Mouse (Mus musculus) hindbrain, embryonic 12.5 days (tissue): ENCODE measurements around the gene Kdm2b. TPM values are rescaled to one million over a fixed set of nuclear protein-coding genes. Genes with fewer than 3 reads are reported as not detected.

Source experiments
- ATAC-seq: fragments of 200-750 bp; cut with Nextera tagmentation; 2 replicates; pipeline ENCODE4 v1.8.0; 2017; ENCODE audit warnings: moderate TSS enrichment; ENCODE audit not compliant: low FRiP score
- H3K27ac ChIP-seq: fragments of 300-500 bp; sonication (generic); 2 replicates; pipeline ENCODE4 v1.5.1; 2016; ENCODE audit warnings: mild to moderate bottlenecking
- H3K27me3 ChIP-seq: fragments of 300-500 bp; sonication (generic); 2 replicates; pipeline ENCODE4 v1.6.1; 2016; ENCODE audit warnings: mild to moderate bottlenecking
- H3K36me3 ChIP-seq: fragments of 300-500 bp; sonication (generic); 2 replicates; pipeline ENCODE4 v1.6.1; 2016; ENCODE audit warnings: mild to moderate bottlenecking
- H3K4me1 ChIP-seq: fragments of 300-500 bp; sonication (generic); 2 replicates; pipeline ENCODE4 v1.6.1; 2016
- H3K4me2 ChIP-seq: fragments of 300-500 bp; sonication (generic); replicated peaks from 2 replicates; pipeline ENCODE4 v1.6.1; 2016; ENCODE audit warnings: mild to moderate bottlenecking
- H3K4me3 ChIP-seq: fragments of 300-500 bp; sonication (generic); 2 replicates; pipeline ENCODE4 v1.5.1; 2016; ENCODE audit warnings: mild to moderate bottlenecking
- H3K9ac ChIP-seq: fragments of 300-500 bp; sonication (generic); 2 replicates; pipeline ENCODE4 v1.6.1; 2016; ENCODE audit warnings: mild to moderate bottlenecking, moderate library complexity
- H3K9me3 ChIP-seq: fragments of 300-500 bp; sonication (generic); replicated peaks from 2 replicates; pipeline ENCODE4 v1.6.1; 2016; ENCODE audit warnings: mild to moderate bottlenecking
- WGBS: fragments of 180-500 bp; shearing (Covaris S2); methylation state at CpG from one replicate; pipeline ENCODE4 v1.1.7; 2016; 5-methylcytosine and 5-hydroxymethylcytosine counted together
- polyA plus RNA-seq: library from polyadenylated mRNA; unstranded; fragments of >200 nt; fragmentation: Nextera tagmentation; extraction: Ambion mirVana; gene quantifications from 2 replicates; pipeline ENCODE4 v1.2.1, GENCODE M21; 2016

Gene Kdm2b
- polyA plus RNA-seq, 1 experiment from 2014 or later: 112 TPM

- Histone ChIP-seq H3K27ac (no peak overlapping the region), H3K4me2 (no peak overlapping the region), H3K36me3 (peaks cover 55% of the 10 kb centered on the region), H3K9ac (no peak overlapping the region), H3K4me1 (no peaks in the 10 kb centered on the region), H3K27me3 (no peaks in the 10 kb centered on the region), H3K4me3 (no peak overlapping the region), H3K9me3 (no peaks in the 10 kb centered on the region)
- WGBS: 95% methylated on average over 18 of the region's 18 CpGs
- ATAC-seq: no peak
Measured at GRCm38 (mm10) chr5:122882256-122883050, 107.2 kb downstream of the Kdm2b start.

- no peaks in the 10 kb centered on the region for H3K9me3 ChIP-seq
- peak overlapping the region; percentile 12 for H3K27ac ChIP-seq
- peaks cover 67% of the 10 kb centered on the region for H3K36me3 ChIP-seq
- ATAC-seq: peak; percentile 43; the same call in 1 of the 2 replicates
- no peak overlapping the region for H3K9ac ChIP-seq
- no peaks in the 10 kb centered on the region for H3K4me1 ChIP-seq
- no peaks in the 10 kb centered on the region for H3K27me3 ChIP-seq
- 58% methylated on average over 5 of the region's 5 CpGs for WGBS
- no peak overlapping the region for H3K4me3 ChIP-seq
- no peak overlapping the region for H3K4me2 ChIP-seq
Measured at GRCm38 (mm10) chr5:122881313-122881712, 108.3 kb downstream of the Kdm2b start.

- no peak overlapping the region for H3K4me3 ChIP-seq
- ATAC-seq: no peak
- H3K4me2 ChIP-seq: no peak overlapping the region
- peaks cover 71% of the 10 kb centered on the region for H3K36me3 ChIP-seq
- H3K9me3 ChIP-seq: no peaks in the 10 kb centered on the region
- no peaks in the 10 kb centered on the region for H3K27me3 ChIP-seq
- H3K9ac ChIP-seq: no peak overlapping the region
- H3K27ac ChIP-seq: no peak overlapping the region
- no peaks in the 10 kb centered on the region for H3K4me1 ChIP-seq
- 94% methylated on average over 37 of the region's 37 CpGs for WGBS
Measured at GRCm38 (mm10) chr5:122880241-122880980, 109.2 kb downstream of the Kdm2b start.

- Histone ChIP-seq H3K9me3 (no peaks in the 10 kb centered on the region), H3K4me2 (no peak overlapping the region), H3K27me3 (no peaks in the 10 kb centered on the region), H3K4me1 (no peaks in the 10 kb centered on the region), H3K4me3 (no peak overlapping the region), H3K27ac (no peak overlapping the region), H3K36me3 (peaks cover 73% of the 10 kb centered on the region), H3K9ac (no peak overlapping the region)
- WGBS: 83% methylated on average over 3 of the region's 3 CpGs
- ATAC-seq: no peak
Measured at GRCm38 (mm10) chr5:122876671-122877070, 113.0 kb downstream of the Kdm2b start.

GRCm38 (mm10) chr5:122874359-122874758, 115.3 kb downstream of the Kdm2b start:
- Histone ChIP-seq H3K9me3 (no peaks in the 10 kb centered on the region), H3K9ac (no peak overlapping the region), H3K4me2 (no peak overlapping the region), H3K4me3 (no peak overlapping the region), H3K36me3 (peaks cover 61% of the 10 kb centered on the region), H3K27ac (no peak overlapping the region), H3K4me1 (no peaks in the 10 kb centered on the region), H3K27me3 (no peaks in the 10 kb centered on the region)
- 92% methylated on average over 3 of the region's 3 CpGs for WGBS
- ATAC-seq: no peak

- Histone ChIP-seq H3K4me3 (no peak overlapping the region), H3K27ac (no peak overlapping the region), H3K9ac (no peak overlapping the region), H3K4me1 (no peaks in the 10 kb centered on the region), H3K36me3 (peaks cover 60% of the 10 kb centered on the region), H3K4me2 (no peak overlapping the region), H3K9me3 (no peaks in the 10 kb centered on the region), H3K27me3 (no peaks in the 10 kb centered on the region)
- ATAC-seq: no peak
- 94% methylated on average over 2 of the region's 2 CpGs for WGBS
Measured at GRCm38 (mm10) chr5:122873573-122873972, 116.0 kb downstream of the Kdm2b start.

GRCm38 (mm10) chr5:122872626-122873025, 117.0 kb downstream of the Kdm2b start:
- ATAC-seq: no peak
- Histone ChIP-seq H3K4me1 (no peaks in the 10 kb centered on the region), H3K4me3 (no peak overlapping the region), H3K36me3 (peaks cover 62% of the 10 kb centered on the region), H3K27me3 (no peaks in the 10 kb centered on the region), H3K4me2 (no peak overlapping the region), H3K9ac (no peak overlapping the region), H3K9me3 (no peaks in the 10 kb centered on the region), H3K27ac (no peak overlapping the region)
- 87% methylated on average over 3 of the region's 3 CpGs for WGBS

GRCm38 (mm10) chr5:122863053-122863452, 126.6 kb downstream of the Kdm2b start:
- Histone ChIP-seq H3K36me3 (peaks cover 50% of the 10 kb centered on the region), H3K27ac (no peak overlapping the region), H3K9me3 (no peaks in the 10 kb centered on the region), H3K4me3 (no peak overlapping the region), H3K9ac (no peak overlapping the region), H3K4me1 (no peaks in the 10 kb centered on the region), H3K27me3 (no peaks in the 10 kb centered on the region), H3K4me2 (no peak overlapping the region)
- ATAC-seq: no peak
- whole genome bisulfite sequencing: 98% methylated on average over 2 of the region's 2 CpGs

- H3K27me3 ChIP-seq: no peaks in the 10 kb centered on the region
- H3K27ac ChIP-seq: no peak overlapping the region
- H3K36me3 ChIP-seq: no peaks in the 10 kb centered on the region
- WGBS: 83% methylated on average over 3 of the region's 3 CpGs
- no peak overlapping the region for H3K9ac ChIP-seq
- ATAC-seq: no peak
- peaks cover 12% of the 10 kb centered on the region for H3K4me1 ChIP-seq
- no peak overlapping the region for H3K4me3 ChIP-seq
- no peak overlapping the region for H3K4me2 ChIP-seq
- H3K9me3 ChIP-seq: no peaks in the 10 kb centered on the region
Measured at GRCm38 (mm10) chr5:122855858-122856257, 133.8 kb downstream of the Kdm2b start.

GRCm38 (mm10) chr5:122852611-122853010, 137.0 kb downstream of the Kdm2b start:
- H3K4me3 ChIP-seq: no peak overlapping the region
- WGBS: 94% methylated on average over 2 of the region's 2 CpGs
- H3K4me1 ChIP-seq: peaks cover 21% of the 10 kb centered on the region
- ATAC-seq: no peak
- H3K9me3 ChIP-seq: no peaks in the 10 kb centered on the region
- H3K36me3 ChIP-seq: no peaks in the 10 kb centered on the region
- no peak overlapping the region for H3K9ac ChIP-seq
- H3K27ac ChIP-seq: no peak overlapping the region
- H3K4me2 ChIP-seq: no peak overlapping the region
- H3K27me3 ChIP-seq: no peaks in the 10 kb centered on the region

- Histone ChIP-seq H3K36me3 (no peaks in the 10 kb centered on the region), H3K4me2 (peak overlapping the region; percentile 98), H3K27ac (peak overlapping the region; percentile 94), H3K27me3 (no peaks in the 10 kb centered on the region), H3K9ac (peak overlapping the region; percentile 80), H3K9me3 (no peaks in the 10 kb centered on the region), H3K4me1 (peaks cover 21% of the 10 kb centered on the region), H3K4me3 (peak overlapping the region; percentile 59)
- peak; percentile 91 for ATAC-seq
- WGBS: under 1% methylated on average over 38 of the region's 38 CpGs
Measured at GRCm38 (mm10) chr5:122850319-122851002, 139.2 kb downstream of the Kdm2b start.
